Mouse (Mus musculus) gastrocnemius, adult 8-10 months (tissue): ENCODE data around the gene Ppt1. TPM values are rescaled to one million over a fixed set of nuclear protein-coding genes. Genes with fewer than 3 reads are reported as not detected.

ENCODE experiments used
- DNase-seq, 2 experiments: peaks; one replicate each; pipeline ENCODE4 v3.0.0; 2022; ENCODE audit warnings: low spot score in 2 of 2
- total RNA-seq, 4 experiments: library from RNA; stranded (reverse); gene quantifications; 2 replicates each; pipeline ENCODE4 v1.2.4; 2022

The Ppt1 gene
- total RNA-seq, 4 experiments from 2014 or later = 8.8 to 12.1 (median 10.3) TPM

GRCm38 (mm10) chr4:122870027-122870426, 34.0 kb downstream of the Ppt1 start:
- DNase-seq = no peak

- no peak for DNase-seq
These were observed 34.7 kb downstream of the Ppt1 start for GRCm38 (mm10) chr4:122870741-122871140.

- DNase-seq = no peak
These were observed 35.2 kb downstream of the Ppt1 start for GRCm38 (mm10) chr4:122871269-122871668.

GRCm38 (mm10) chr4:122871989-122872388, 35.9 kb downstream of the Ppt1 start:
- no peak for DNase-seq

GRCm38 (mm10) chr4:122873003-122873402, 37.0 kb downstream of the Ppt1 start:
- DNase-seq = no peak

- no peak for DNase-seq
These were observed 37.5 kb downstream of the Ppt1 start for GRCm38 (mm10) chr4:122873512-122873911.

- DNase-seq = no peak
These were observed 42.5 kb downstream of the Ppt1 start for GRCm38 (mm10) chr4:122878333-122879070.

- DNase-seq = no peak
These were observed 46.5 kb downstream of the Ppt1 start for GRCm38 (mm10) chr4:122882544-122882943.

GRCm38 (mm10) chr4:122883294-122883693, 47.3 kb downstream of the Ppt1 start:
- no peak for DNase-seq

- no peak for DNase-seq
These were observed 48.0 kb downstream of the Ppt1 start for GRCm38 (mm10) chr4:122884051-122884450.

- no peak for DNase-seq
These were observed 48.7 kb downstream of the Ppt1 start for GRCm38 (mm10) chr4:122884481-122885340.

GRCm38 (mm10) chr4:122885768-122886578, 49.9 kb downstream of the Ppt1 start, which contains the start of gene Cap1:
TSS of gene Cap1 (minus strand) at chr4:122886056.
- DNase-seq = peak; percentile 97 to 98

GRCm38 (mm10) chr4:122886579-122887254, 50.7 kb downstream of the Ppt1 start:
- peak in 1 of 2 experiments; percentile 8 for DNase-seq

- DNase-seq = no peak
These were observed 51.3 kb downstream of the Ppt1 start for GRCm38 (mm10) chr4:122887336-122887735.

- DNase-seq = peak; percentile 19 to 61
These were observed 54.9 kb downstream of the Ppt1 start for GRCm38 (mm10) chr4:122890881-122891481.

GRCm38 (mm10) chr4:122891597-122891996, 55.6 kb downstream of the Ppt1 start:
- DNase-seq = no peak

- no peak for DNase-seq
These were observed 56.1 kb downstream of the Ppt1 start for GRCm38 (mm10) chr4:122892157-122892556.

- no peak for DNase-seq
These were observed 61.7 kb downstream of the Ppt1 start for GRCm38 (mm10) chr4:122897750-122898149.

- peak; percentile 22 to 31 for DNase-seq
These were observed 62.3 kb downstream of the Ppt1 start for GRCm38 (mm10) chr4:122898313-122898712.

- no peak for DNase-seq
These were observed 66.1 kb downstream of the Ppt1 start for GRCm38 (mm10) chr4:122902156-122902555.
